Mouse (Mus musculus): ENCODE measurements around the gene Nckap5.

Nckap5 gene

GRCm38 (mm10) chr1:126597376-126597775 lies 233.2 kb downstream of the Nckap5 start:
- POLR2A ChIA-PET = no interaction called here
- CTCF ChIA-PET = no interaction called here

- CTCF ChIA-PET = interaction anchor here in 1 of 4 experiments (0.7 kb wide), 1 partner anchor 337 kb away, joined by 3 read pairs; no protein-coding TSS in a partner anchor
Observed at GRCm38 (mm10) chr1:126594796-126595195, 235.8 kb downstream of the Nckap5 start.

GRCm38 (mm10) chr1:126593044-126593805 lies 237.4 kb downstream of the Nckap5 start:
- CTCF ChIA-PET = no interaction called here
- POLR2A ChIA-PET = no interaction called here

More at GRCm38 (mm10) chr1:126594796-126595195, 235.8 kb downstream of the Nckap5 start:
- POLR2A ChIA-PET = no interaction called here

- CTCF ChIA-PET = no interaction called here
- POLR2A ChIA-PET = no interaction called here
Observed at GRCm38 (mm10) chr1:126590911-126591310, 239.7 kb downstream of the Nckap5 start.

GRCm38 (mm10) chr1:126578163-126578562 lies 252.4 kb downstream of the Nckap5 start:
- CTCF ChIA-PET = no interaction called here
- POLR2A ChIA-PET = no interaction called here

- POLR2A ChIA-PET = interaction anchor here in 1 of 4 experiments (1.0 kb wide), 1 partner anchor 11 kb away, joined by 3 read pairs; no protein-coding TSS in a partner anchor
Observed at GRCm38 (mm10) chr1:126574295-126574694, 256.3 kb downstream of the Nckap5 start.

GRCm38 (mm10) chr1:126573714-126574113 lies 256.9 kb downstream of the Nckap5 start:
- POLR2A ChIA-PET = interaction anchor here in 1 of 4 experiments (1.0 kb wide), 1 partner anchor 12 kb away, joined by 3 read pairs; no protein-coding TSS in a partner anchor
- CTCF ChIA-PET = no interaction called here

More at GRCm38 (mm10) chr1:126574295-126574694, 256.3 kb downstream of the Nckap5 start:
- CTCF ChIA-PET = no interaction called here

GRCm38 (mm10) chr1:126573097-126573496 lies 257.5 kb downstream of the Nckap5 start:
- CTCF ChIA-PET = no interaction called here
- POLR2A ChIA-PET = no interaction called here

GRCm38 (mm10) chr1:126569611-126570238 lies 260.9 kb downstream of the Nckap5 start:
- ChIA-PET CTCF (interaction anchor here in 2 of 4 experiments (0.6 to 1.0 kb wide), 4 partner anchors 16 to 120 kb away, joined by 3 to 8 read pairs (median 4); no protein-coding TSS in a partner anchor), POLR2A (interaction anchor here in 1 of 4 experiments (0.7 kb wide), 1 partner anchor 8 kb away, joined by 4 read pairs; no protein-coding TSS in a partner anchor)

- ChIA-PET CTCF (interaction anchor here in 3 of 4 experiments (0.7 to 1.3 kb wide), 4 partner anchors 17 to 778 kb away, joined by 3 to 5 read pairs (median 3); no protein-coding TSS in a partner anchor), POLR2A (interaction anchor here in 1 of 4 experiments (0.7 kb wide), 1 partner anchor 9 kb away, joined by 4 read pairs; no protein-coding TSS in a partner anchor)
Observed at GRCm38 (mm10) chr1:126568520-126569197, 261.9 kb downstream of the Nckap5 start.

- CTCF ChIA-PET = no interaction called here
Observed at GRCm38 (mm10) chr1:126565151-126565725, 265.4 kb downstream of the Nckap5 start.

GRCm38 (mm10) chr1:126560931-126561330 lies 269.7 kb downstream of the Nckap5 start:
- POLR2A ChIA-PET = no interaction called here
- CTCF ChIA-PET = no interaction called here

More at GRCm38 (mm10) chr1:126565151-126565725, 265.4 kb downstream of the Nckap5 start:
- POLR2A ChIA-PET = no interaction called here

- ChIA-PET CTCF (no interaction called here), POLR2A (no interaction called here)
Observed at GRCm38 (mm10) chr1:126557791-126558294, 272.8 kb downstream of the Nckap5 start.

GRCm38 (mm10) chr1:126547979-126548378 lies 282.6 kb downstream of the Nckap5 start:
- ChIA-PET POLR2A (no interaction called here), CTCF (interaction anchor here in 1 of 4 experiments (1.1 kb wide), 1 partner anchor 12 kb away, joined by 3 read pairs; no protein-coding TSS in a partner anchor)

- ChIA-PET CTCF (no interaction called here), POLR2A (no interaction called here)
Observed at GRCm38 (mm10) chr1:126544471-126544870, 286.1 kb downstream of the Nckap5 start.

GRCm38 (mm10) chr1:126537223-126537757 lies 293.3 kb downstream of the Nckap5 start:
- POLR2A ChIA-PET = no interaction called here
- CTCF ChIA-PET = no interaction called here

- ChIA-PET CTCF (no interaction called here), POLR2A (no interaction called here)
Observed at GRCm38 (mm10) chr1:126535527-126535926, 295.1 kb downstream of the Nckap5 start.

- CTCF ChIA-PET = no interaction called here
- POLR2A ChIA-PET = interaction anchor here in 1 of 4 experiments (0.6 to 0.7 kb wide), 2 partner anchors 322 to 815 kb away, joined by 3 read pairs; no protein-coding TSS in a partner anchor
Observed at GRCm38 (mm10) chr1:126534046-126534445, 296.6 kb downstream of the Nckap5 start.

GRCm38 (mm10) chr1:126528043-126528598 lies 302.5 kb downstream of the Nckap5 start:
- ChIA-PET CTCF (no interaction called here), POLR2A (interaction anchor here in 1 of 4 experiments (0.7 kb wide), 1 partner anchor 59 kb away, joined by 7 read pairs; no protein-coding TSS in a partner anchor)
